Mouse (Mus musculus) stomach, embryonic 15.5 days (tissue): ENCODE results near the gene Tfe3. TPM values are rescaled to one million over a fixed set of nuclear protein-coding genes. Genes with fewer than 3 reads are reported as not detected.
A peak's percentile ranks its signal among the peaks of the same experiment; 100 is the strongest.
"Not testable (repeated sequence)": the region's sequence is repeated elsewhere in the genome, so short reads cannot be mapped to it uniquely, and the experiment has no call there.

Experiments
- ATAC-seq: fragments of 200-750 bp; cut with Nextera tagmentation; 2 replicates; pipeline ENCODE4 v1.8.0; 2017; ENCODE audit warnings: low read depth, moderate number of reproducible peaks, moderate TSS enrichment; ENCODE audit not compliant: insufficient read depth, low FRiP score
- H3K27ac ChIP-seq: fragments of 300-500 bp; sonication (generic); 2 replicates; pipeline ENCODE4 v1.5.1; 2015; ENCODE audit warnings: mild to moderate bottlenecking, inconsistent platforms
- H3K27me3 ChIP-seq: fragments of 300-500 bp; sonication (generic); replicated peaks from 2 replicates; pipeline ENCODE4 v1.6.1; 2015; ENCODE audit warnings: inconsistent platforms
- H3K36me3 ChIP-seq: fragments of 300-500 bp; sonication (generic); 2 replicates; pipeline ENCODE4 v1.6.1; 2015; ENCODE audit warnings: inconsistent platforms
- H3K4me1 ChIP-seq: fragments of 300-500 bp; sonication (generic); 2 replicates; pipeline ENCODE4 v1.6.1; 2015; ENCODE audit warnings: inconsistent platforms
- H3K4me2 ChIP-seq: fragments of 300-500 bp; sonication (generic); 2 replicates; pipeline ENCODE4 v1.6.1; 2015; ENCODE audit warnings: mild to moderate bottlenecking, inconsistent platforms
- H3K4me3 ChIP-seq: fragments of 300-500 bp; sonication (generic); replicated peaks from 2 replicates; pipeline ENCODE4 v1.5.1; 2015; ENCODE audit warnings: inconsistent platforms
- H3K9ac ChIP-seq: fragments of 300-500 bp; sonication (generic); 2 replicates; pipeline ENCODE4 v1.6.1; 2015; ENCODE audit warnings: inconsistent platforms
- H3K9me3 ChIP-seq: fragments of 300-500 bp; sonication (generic); 2 replicates; pipeline ENCODE4 v1.6.1; 2016; ENCODE audit warnings: inconsistent platforms
- WGBS: fragments of 180-500 bp; shearing (Covaris S2); methylation state at CpG from one replicate; pipeline ENCODE4 v1.1.7; 2015; 5-methylcytosine and 5-hydroxymethylcytosine counted together
- polyA plus RNA-seq: library from polyadenylated mRNA; unstranded; fragments of >200 nt; fragmentation: Nextera tagmentation; extraction: Ambion mirVana; gene quantifications from 2 replicates; pipeline ENCODE4 v1.2.1, GENCODE M21; 2015

Tfe3 gene
- polyA plus RNA-seq: 26.2 and 29.9 TPM in 2 replicates

- H3K27me3 ChIP-seq: no peaks in the 10 kb centered on the region
- H3K4me3 ChIP-seq: peak within 1 kb of the TSS; percentile 64
- H3K27ac ChIP-seq: peak within 1 kb of the TSS; percentile 80
- ATAC-seq: peak; percentile 97
- H3K9ac ChIP-seq: peak within 1 kb of the TSS; percentile 22; the same call in 1 of the 2 replicates
- H3K4me2 ChIP-seq: peak within 1 kb of the TSS; percentile 63
- H3K9me3 ChIP-seq: no peaks in the 10 kb centered on the region
- 26% methylated on average over 38 of the region's 38 CpGs for WGBS
- 0 out of 2 replicates have a peak, but pooled peaks cover 5% of the 10 kb centered on the region for H3K4me1 ChIP-seq
- no peaks in the 10 kb centered on the region for H3K36me3 ChIP-seq
These were observed at the start of gene Tfe3 for GRCm38 (mm10) chrX:7762137-7762920. Tfe3 (plus strand) TSS chrX:7762560.

DNA sequence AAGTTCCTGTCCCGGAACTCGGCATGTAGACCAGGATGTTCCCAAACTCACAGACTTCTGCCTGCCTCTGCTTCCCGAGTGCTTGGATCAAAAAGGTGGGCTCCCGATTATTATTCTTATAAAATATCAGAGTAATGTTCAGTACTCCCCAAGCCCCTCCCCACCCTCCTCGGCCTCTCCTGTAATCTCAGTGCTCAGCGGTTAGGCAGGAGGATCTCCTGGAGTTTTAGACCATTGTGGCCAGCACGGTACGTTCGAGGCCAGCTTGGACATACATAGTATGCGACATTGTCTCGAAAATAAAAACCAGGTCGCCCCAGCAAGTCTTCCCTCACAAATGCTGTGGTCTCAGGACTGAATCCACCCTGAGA is 48.6 kb upstream of the Tfe3 start:
- H3K27ac ChIP-seq, H3K9me3 ChIP-seq, H3K4me1 ChIP-seq, H3K9ac ChIP-seq, ATAC-seq, H3K27me3 ChIP-seq, H3K36me3 ChIP-seq: not testable (repeated sequence)
- H3K4me2 ChIP-seq: peak overlapping the region; percentile 46
- H3K4me3 ChIP-seq: peak overlapping the region; percentile 38
- 21% methylated on average over 6 of the region's 12 CpGs for WGBS

GRCm38 (mm10) chrX:7714135-7714899 is 48.0 kb upstream of the Tfe3 start, which contains the start of gene Wdr45:
Wdr45 (plus strand) TSS chrX:7714333.
- H3K36me3 ChIP-seq, H3K4me1 ChIP-seq, H3K27me3 ChIP-seq, H3K9ac ChIP-seq, H3K27ac ChIP-seq, H3K9me3 ChIP-seq: not testable (repeated sequence)
- peak within 1 kb of the TSS; percentile 38 for H3K4me3 ChIP-seq
- H3K4me2 ChIP-seq: peak within 1 kb of the TSS; percentile 46
- 13% methylated on average over 33 of the region's 60 CpGs for WGBS
- peak; percentile 95 for ATAC-seq

- not testable (repeated sequence) for H3K4me2 ChIP-seq, H3K36me3 ChIP-seq, H3K4me3 ChIP-seq, ATAC-seq, H3K9ac ChIP-seq, H3K4me1 ChIP-seq, H3K27ac ChIP-seq, H3K27me3 ChIP-seq, H3K9me3 ChIP-seq
- WGBS: 24% methylated on average over 1 of the region's 1 CpGs
These were observed 46.3 kb upstream of the Tfe3 start for GRCm38 (mm10) chrX:7716058-7716457.

DNA sequence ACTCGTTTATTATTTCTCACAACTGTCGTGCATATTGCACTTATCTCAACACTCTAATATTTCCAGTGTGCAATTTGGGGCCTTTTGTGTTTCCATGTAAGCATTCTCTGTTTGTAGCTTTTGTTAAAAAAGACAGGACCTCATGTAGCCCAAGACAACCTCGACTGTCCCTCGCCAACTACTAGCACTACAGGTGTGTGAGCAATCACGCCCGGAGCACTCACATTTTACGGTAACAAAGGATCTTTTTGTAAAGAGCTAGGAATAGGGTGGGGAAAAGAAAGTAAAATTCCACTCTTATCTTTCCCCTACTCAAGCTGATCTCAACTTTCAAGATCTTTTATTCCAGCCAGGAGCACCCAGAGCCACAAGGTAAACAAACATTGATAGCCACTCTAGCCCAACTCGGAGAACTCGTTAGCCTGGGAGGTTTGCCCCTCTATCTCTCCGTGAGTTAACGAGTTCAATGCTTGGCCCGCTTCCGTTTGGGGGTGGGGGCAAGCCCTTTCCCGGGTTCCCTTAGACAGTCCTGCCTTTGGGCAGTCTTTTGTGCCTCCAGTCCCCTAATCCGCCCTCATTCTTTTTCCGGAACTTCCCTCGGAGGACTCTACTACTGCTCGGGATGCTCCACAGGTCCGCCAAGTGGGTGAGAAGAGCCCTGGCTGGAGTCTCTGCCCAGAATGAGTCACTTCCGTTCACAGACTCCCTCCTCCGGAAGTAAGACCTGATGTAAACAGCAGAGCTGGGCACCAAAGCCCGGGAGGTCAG is 40.7 kb upstream of the Tfe3 start, which contains the start of gene Gm45208:
Gene Gm45208, plus strand, starts transcription at position 732 of the 768 bp plus-strand sequence.
- peak within 1 kb of the TSS; percentile 95 for H3K27ac ChIP-seq
- no peaks in the 10 kb centered on the region for H3K9me3 ChIP-seq
- no peaks in the 10 kb centered on the region for H3K36me3 ChIP-seq
- H3K9ac ChIP-seq: no peak within 1 kb of the TSS
- 18% methylated on average over 22 of the region's 22 CpGs for WGBS
- H3K4me2 ChIP-seq: peak within 1 kb of the TSS; percentile 52
- H3K27me3 ChIP-seq: no peaks in the 10 kb centered on the region
- peak within 1 kb of the TSS; percentile 58 for H3K4me3 ChIP-seq
- ATAC-seq: peak; percentile 91
- peaks cover 6% of the 10 kb centered on the region; the same call in 1 of the 2 replicates for H3K4me1 ChIP-seq

DNA sequence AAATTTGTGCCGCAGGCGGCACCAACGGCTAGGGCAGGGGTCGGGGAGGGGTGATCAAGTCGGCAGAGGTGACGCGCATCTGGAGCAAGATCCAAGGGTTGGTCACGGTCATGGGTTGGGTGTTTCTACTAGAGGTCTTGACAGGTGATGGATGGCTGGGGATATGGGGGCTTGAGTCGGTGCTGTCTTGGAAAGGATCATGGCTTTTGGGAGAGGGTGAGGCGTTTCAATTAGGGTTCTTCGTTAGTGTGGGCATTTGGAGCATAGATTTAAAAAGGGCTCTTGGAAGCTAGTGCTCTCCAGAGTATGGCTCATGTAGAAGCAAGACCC is 40.1 kb upstream of the Tfe3 start:
- H3K9me3 ChIP-seq: no peaks in the 10 kb centered on the region
- H3K27ac ChIP-seq: peak overlapping the region; percentile 95
- WGBS: 30% methylated on average over 11 of the region's 11 CpGs
- no peak for ATAC-seq
- H3K4me1 ChIP-seq: peaks cover 6% of the 10 kb centered on the region; the same call in 1 of the 2 replicates
- no peak overlapping the region for H3K9ac ChIP-seq
- H3K27me3 ChIP-seq: no peaks in the 10 kb centered on the region
- H3K4me2 ChIP-seq: peak overlapping the region; percentile 52
- H3K36me3 ChIP-seq: no peaks in the 10 kb centered on the region
- peak overlapping the region; percentile 58 for H3K4me3 ChIP-seq

- peak overlapping the region; percentile 58 for H3K4me3 ChIP-seq
- H3K9me3 ChIP-seq: no peaks in the 10 kb centered on the region
- ATAC-seq: no peak
- no peaks in the 10 kb centered on the region for H3K36me3 ChIP-seq
- peaks cover 6% of the 10 kb centered on the region; the same call in 1 of the 2 replicates for H3K4me1 ChIP-seq
- H3K27me3 ChIP-seq: no peaks in the 10 kb centered on the region
- 13% methylated on average over 4 of the region's 4 CpGs for whole genome bisulfite sequencing
- H3K9ac ChIP-seq: no peak overlapping the region
- no peak overlapping the region for H3K27ac ChIP-seq
- peak overlapping the region; percentile 52 for H3K4me2 ChIP-seq
These were observed 39.7 kb upstream of the Tfe3 start for GRCm38 (mm10) chrX:7722691-7723090.

- H3K9ac ChIP-seq: no peak overlapping the region
- peaks cover 6% of the 10 kb centered on the region; the same call in 1 of the 2 replicates for H3K4me1 ChIP-seq
- no peak for ATAC-seq
- 82% methylated on average over 7 of the region's 7 CpGs for WGBS
- no peaks in the 10 kb centered on the region for H3K36me3 ChIP-seq
- H3K4me2 ChIP-seq: no peak overlapping the region
- H3K4me3 ChIP-seq: no peak overlapping the region
- H3K27me3 ChIP-seq: no peaks in the 10 kb centered on the region
- H3K9me3 ChIP-seq: no peaks in the 10 kb centered on the region
- no peak overlapping the region for H3K27ac ChIP-seq
These were observed 38.2 kb upstream of the Tfe3 start for GRCm38 (mm10) chrX:7724135-7724534.

DNA sequence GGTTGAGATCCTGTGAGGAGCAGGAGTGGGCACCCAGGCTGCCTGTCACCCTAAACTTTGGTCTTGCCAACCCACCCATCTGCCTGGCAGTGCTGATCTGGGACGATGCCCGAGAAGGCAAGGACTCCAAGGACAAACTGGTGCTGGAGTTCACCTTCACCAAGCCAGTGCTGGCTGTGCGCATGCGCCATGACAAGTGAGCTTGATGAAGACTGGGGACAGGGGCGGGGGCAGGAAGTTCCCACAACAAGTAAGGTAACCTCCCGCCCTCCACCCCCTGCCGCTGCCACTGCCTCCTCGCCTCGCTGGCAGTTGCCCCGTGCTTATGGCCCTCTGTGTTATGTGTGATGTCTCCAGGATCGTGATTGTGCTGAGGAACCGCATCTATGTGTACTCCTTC is 36.5 kb upstream of the Tfe3 start:
- H3K27me3 ChIP-seq: no peaks in the 10 kb centered on the region
- no peak overlapping the region for H3K27ac ChIP-seq
- H3K4me3 ChIP-seq: no peak overlapping the region
- no peaks in the 10 kb centered on the region for H3K9me3 ChIP-seq
- H3K36me3 ChIP-seq: no peaks in the 10 kb centered on the region
- no peak for ATAC-seq
- H3K9ac ChIP-seq: no peak overlapping the region
- peaks cover 6% of the 10 kb centered on the region; the same call in 1 of the 2 replicates for H3K4me1 ChIP-seq
- no peak overlapping the region for H3K4me2 ChIP-seq
- 86% methylated on average over 12 of the region's 12 CpGs for WGBS

DNA sequence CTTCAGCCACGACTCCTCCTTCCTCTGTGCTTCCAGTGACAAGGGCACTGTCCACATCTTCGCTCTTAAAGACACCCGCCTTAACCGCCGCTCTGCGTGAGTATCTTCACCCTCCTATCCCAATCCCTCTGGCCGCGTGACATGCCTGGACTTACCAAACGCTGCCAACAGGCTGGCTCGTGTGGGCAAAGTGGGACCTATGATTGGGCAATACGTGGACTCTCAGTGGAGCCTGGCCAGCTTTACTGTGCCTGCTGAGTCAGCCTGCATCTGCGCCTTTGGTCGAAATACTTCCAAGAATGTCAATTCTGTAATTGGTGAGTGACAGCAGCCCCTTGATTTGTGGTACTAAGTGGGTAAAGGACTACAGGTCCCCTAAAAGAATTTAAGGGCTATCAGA is 35.2 kb upstream of the Tfe3 start:
- H3K9me3 ChIP-seq: no peaks in the 10 kb centered on the region
- no peaks in the 10 kb centered on the region for H3K36me3 ChIP-seq
- WGBS: 93% methylated on average over 13 of the region's 13 CpGs
- no peak overlapping the region for H3K4me3 ChIP-seq
- no peak overlapping the region for H3K27ac ChIP-seq
- peaks cover 6% of the 10 kb centered on the region; the same call in 1 of the 2 replicates for H3K4me1 ChIP-seq
- H3K4me2 ChIP-seq: no peak overlapping the region
- H3K9ac ChIP-seq: no peak overlapping the region
- no peak for ATAC-seq
- no peaks in the 10 kb centered on the region for H3K27me3 ChIP-seq

- H3K27me3 ChIP-seq: no peaks in the 10 kb centered on the region
- H3K36me3 ChIP-seq: no peaks in the 10 kb centered on the region
- peak within 1 kb of the TSS; percentile 53 for H3K4me2 ChIP-seq
- peak within 1 kb of the TSS; percentile 49 for H3K4me3 ChIP-seq
- peak within 1 kb of the TSS; percentile 61 for H3K27ac ChIP-seq
- no peak within 1 kb of the TSS for H3K9ac ChIP-seq
- no peaks in the 10 kb centered on the region for H3K4me1 ChIP-seq
- ATAC-seq: peak; percentile 94
- WGBS: 15% methylated on average over 42 of the region's 42 CpGs
- H3K9me3 ChIP-seq: no peaks in the 10 kb centered on the region
These were observed 34.0 kb upstream of the Tfe3 start, which contains the start of gene Praf2 for GRCm38 (mm10) chrX:7728215-7728921. Praf2 (plus strand) TSS chrX:7728439.
